Mouse (Mus musculus) urinary bladder, postnatal 10 days (tissue): Measurements from ENCODE around the gene Serbp1.
A peak's percentile ranks its signal among the peaks of the same experiment; 100 is the strongest.

Source experiments
- DNase-seq: peaks from one replicate; pipeline ENCODE4 v3.0.0; 2022; ENCODE audit warnings: low spot score

The Serbp1 gene

DNA sequence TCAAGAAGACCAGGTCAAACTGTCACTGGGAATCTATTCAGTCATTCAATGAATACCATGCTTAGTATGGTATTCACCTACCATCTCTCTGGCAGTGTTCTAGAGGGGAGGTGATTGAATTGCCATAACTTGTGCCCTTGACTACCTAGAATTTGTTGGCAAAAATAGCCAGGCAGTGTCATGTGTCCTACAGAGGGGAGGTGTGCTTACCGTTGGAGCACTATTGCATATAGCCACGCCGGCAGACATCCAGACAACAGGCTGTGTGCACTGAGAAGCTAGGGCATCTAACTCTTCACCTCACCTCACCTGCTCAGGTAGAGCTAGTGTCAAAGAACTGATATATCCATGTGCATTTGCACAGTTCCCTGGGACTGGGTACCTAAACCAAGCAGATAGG is 63.3 kb downstream of the Serbp1 start:
- DNase-seq, result no peak

- no peak for DNase-seq
Measured at GRCm38 (mm10) chr6:67302471-67302870, 64.5 kb downstream of the Serbp1 start.

GRCm38 (mm10) chr6:67303210-67303609 is 65.2 kb downstream of the Serbp1 start:
- DNase-seq, result no peak

- DNase-seq, result no peak
Measured at GRCm38 (mm10) chr6:67308994-67309393, 71.0 kb downstream of the Serbp1 start.

DNA sequence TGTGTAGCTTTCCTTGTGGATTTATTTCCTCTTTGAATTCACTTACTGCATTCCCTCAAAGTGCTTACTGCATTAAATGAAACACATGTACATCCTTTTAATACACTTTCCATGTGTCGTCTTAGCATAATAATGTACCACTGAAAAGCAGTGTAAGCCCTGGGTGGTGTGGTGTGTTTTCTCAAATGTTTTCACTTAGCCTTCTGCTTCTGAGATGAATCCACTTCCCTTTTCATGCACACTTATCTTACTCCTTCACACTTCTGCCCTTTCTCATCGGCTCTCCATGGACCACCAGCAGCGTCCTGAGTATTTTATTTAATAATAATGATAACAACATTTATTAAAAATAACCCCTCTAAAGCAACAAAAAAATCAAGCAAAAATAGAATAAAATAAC is 71.8 kb downstream of the Serbp1 start:
- DNase-seq, result no peak

DNA sequence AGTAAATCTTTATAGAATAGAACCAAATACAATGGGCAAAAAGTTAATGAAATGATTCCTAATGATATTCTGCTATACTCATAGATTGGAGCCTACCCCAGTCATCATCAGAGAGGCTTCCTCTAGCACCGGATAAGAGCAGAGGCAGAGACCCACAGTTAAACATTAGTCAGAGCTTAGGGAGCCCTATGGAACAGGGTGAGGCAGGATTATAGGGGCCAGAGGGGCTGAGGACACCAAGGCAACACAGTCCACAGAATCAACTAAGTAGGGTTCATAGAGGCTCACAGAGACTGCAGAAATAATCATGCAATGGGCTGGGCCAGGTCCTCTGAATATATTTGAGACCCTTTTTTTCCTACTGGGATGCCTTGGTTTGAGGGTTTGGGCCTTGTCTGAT is 76.7 kb downstream of the Serbp1 start:
- DNase-seq, result no peak

DNA sequence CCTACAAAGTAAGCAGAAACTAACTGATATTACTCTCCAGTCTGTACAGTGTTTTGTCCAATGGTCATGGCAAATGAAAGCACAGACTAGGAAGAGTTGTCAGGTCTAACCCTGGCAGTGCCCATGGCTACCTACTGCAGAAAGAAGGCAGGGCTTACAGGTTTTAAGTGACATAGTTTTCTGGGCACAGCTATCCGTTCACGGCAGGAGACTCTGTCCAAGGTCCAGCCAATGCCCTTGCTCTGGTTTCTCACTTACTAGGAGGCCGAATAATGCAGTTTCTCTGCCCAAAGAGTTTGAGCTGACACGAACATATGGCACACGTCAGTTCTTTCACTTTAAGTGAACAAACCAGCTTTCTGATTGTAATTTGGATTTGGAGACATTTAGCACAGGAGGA is 79.1 kb downstream of the Serbp1 start:
- DNase-seq, result no peak

- DNase-seq, result no peak
Measured at GRCm38 (mm10) chr6:67317827-67318338, 79.9 kb downstream of the Serbp1 start.

DNA sequence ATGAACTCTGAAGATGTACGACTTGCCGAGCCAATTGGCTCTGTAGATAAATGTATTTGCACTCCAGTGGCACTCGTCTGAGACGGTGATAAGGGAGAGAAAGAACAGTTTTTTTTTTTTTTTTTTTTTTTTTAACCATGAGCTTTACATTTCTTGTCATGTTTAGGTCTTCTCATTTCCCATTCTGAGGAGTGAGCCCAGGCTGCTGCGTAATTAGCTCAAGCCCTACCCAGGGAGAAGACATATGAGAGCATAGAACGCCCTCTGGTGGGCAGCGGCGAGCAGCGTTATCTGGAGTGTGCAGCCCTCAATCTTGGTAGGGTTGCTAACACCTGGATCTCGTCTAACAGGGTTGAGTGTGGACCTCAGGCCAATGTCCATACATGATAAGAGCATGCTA is 80.5 kb downstream of the Serbp1 start:
- peak; percentile 26 for DNase-seq

DNA sequence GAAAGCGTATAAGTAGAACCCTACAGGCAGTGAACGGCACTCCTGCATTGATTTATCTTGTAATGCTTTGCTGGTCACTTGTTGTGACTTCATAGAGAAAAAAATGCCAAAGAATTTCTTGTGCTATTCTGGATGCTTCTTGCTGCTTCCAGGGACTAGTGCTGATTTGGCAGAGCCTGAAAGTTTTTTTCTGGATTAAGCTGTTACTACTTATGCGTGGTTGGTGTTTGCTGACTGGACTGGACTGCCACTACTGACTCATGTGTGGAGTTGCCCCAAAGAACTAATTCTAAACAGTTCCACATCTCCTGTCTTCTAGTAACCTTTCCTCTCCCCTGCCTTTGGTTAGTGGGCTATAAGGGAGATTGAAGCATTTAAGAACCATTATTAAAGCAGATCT is 85.8 kb downstream of the Serbp1 start:
- no peak for DNase-seq

GRCm38 (mm10) chr6:67337943-67338342 is 100.0 kb downstream of the Serbp1 start:
- no peak for DNase-seq

- no peak for DNase-seq
Measured at GRCm38 (mm10) chr6:67339494-67339893, 101.5 kb downstream of the Serbp1 start.
